Mouse (Mus musculus) megakaryocyte, embryonic 14.5 days (primary cell): ENCODE results near the gene Camkv.

Experiments used
- FLI1 ChIP-seq: IDR thresholded peaks from 2 replicates; pipeline ENCODE4 v1.6.1; 2012; ENCODE audit warnings: low read length, inconsistent platforms, mixed read lengths
- GATA1 ChIP-seq: IDR thresholded peaks from 3 replicates; pipeline ENCODE4 v1.6.1; 2012; ENCODE audit warnings: mixed read lengths, low read length, inconsistent platforms, borderline replicate concordance

DNA sequence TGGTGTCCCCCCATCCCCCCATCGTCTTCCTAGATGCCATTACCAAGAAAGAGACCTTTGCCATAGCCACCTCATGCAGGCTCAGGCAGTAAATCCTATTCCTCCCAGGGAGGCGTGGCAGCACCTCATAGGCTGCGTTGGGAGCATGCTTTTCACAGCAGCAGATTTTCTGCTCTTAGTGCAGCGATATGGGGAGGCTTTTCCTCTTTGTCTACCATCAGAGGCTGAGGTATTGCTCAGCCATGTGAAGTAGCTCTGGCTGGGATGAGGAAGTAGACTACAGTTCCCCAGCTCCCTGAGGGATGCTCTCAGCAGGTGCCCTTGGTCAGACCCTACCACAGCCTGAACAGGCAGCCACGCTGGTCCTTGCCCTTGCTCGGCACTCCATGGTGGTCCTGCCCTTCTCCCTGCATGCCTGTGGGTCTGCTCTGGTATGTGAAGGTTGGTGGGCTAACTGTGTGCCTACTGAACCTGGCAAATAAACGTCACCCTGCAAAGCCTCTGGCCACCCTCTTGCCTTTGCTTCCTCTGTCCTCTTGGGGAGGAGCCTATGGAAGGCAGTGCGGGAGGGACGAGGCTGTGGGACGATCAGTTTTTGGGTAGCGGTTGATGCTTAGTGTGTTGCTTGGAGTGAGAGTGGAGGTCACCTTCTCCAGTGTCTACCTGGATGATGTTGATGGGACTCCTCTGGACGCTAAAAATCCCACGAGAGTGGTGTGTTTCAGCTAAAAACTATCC is 13.9 kb downstream of the Camkv start:
- TF ChIP-seq GATA1 (no peak), FLI1 (no peak)
